Mouse (Mus musculus) right cerebral cortex, postnatal 10 days (tissue): ENCODE measurements around the gene Ash1l.
"Not testable (repeated sequence)": the region's sequence is repeated elsewhere in the genome, so short reads cannot be mapped to it uniquely, and the experiment has no call there.

ENCODE experiments used
- DNase-seq, 2 experiments: peaks; one replicate each; pipeline ENCODE4 v3.0.0; 2021; ENCODE audit warnings: low spot score in 2 of 2

Gene Ash1l

DNA sequence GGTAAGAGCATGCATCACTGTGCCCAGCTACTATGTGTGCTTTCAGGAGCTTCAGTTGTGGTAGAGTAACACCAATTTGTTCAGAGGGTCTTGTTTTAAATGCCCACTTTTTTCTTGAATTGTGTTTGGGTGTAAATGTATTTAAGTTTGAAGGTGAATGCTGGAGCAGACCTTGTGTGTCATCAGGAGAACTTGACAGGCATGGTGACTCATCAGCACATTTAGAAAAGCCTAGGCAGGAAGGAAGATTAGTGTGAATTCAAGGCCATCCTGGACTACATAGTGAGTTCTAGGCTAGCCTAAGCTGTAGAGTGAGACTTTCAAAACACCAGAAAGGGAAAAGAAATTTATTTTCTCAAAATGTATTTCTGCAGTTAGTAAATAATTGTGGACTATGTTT, 3.3 kb downstream of the Ash1l start:
- no peak for DNase-seq

DNA sequence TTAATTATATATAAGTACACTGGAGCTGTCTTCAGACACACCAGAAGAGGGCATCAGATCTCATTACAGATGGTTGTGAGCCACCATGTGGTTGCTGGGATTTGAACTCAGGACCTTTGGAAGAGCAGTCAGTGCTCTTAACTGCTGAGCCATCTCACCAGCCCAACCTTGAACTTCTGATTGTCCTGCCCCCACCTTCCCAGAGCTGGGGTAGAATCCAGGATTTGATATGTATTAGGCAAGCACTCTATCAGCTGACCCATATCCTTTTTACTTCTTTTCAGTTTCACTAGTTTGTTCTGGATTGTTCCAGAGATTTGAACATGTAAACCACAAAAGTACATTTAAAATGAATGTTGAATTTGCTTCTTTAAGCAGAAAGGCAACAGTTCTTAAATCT, 12.8 kb downstream of the Ash1l start:
- DNase-seq, result not testable (repeated sequence)

DNA sequence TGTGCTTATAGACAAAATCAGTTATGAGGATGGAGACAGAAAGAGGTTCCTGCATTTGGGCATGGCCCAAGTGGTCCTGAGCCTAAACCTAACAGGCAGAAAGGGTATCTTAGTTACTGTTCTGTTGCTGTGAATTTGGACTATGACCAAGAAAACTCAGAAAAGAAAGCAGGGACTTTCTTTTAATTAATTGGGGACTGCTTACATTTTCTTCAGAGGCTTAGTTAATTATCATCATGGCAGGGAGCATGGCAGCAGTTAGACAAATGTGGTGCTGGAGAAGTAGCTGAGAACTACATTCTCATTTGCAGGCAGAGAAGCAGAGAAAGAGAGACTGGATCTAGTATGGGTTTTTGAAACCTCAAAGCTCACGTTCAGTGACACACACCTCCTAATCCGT, 24.6 kb downstream of the Ash1l start:
- DNase-seq, result no peak

DNA sequence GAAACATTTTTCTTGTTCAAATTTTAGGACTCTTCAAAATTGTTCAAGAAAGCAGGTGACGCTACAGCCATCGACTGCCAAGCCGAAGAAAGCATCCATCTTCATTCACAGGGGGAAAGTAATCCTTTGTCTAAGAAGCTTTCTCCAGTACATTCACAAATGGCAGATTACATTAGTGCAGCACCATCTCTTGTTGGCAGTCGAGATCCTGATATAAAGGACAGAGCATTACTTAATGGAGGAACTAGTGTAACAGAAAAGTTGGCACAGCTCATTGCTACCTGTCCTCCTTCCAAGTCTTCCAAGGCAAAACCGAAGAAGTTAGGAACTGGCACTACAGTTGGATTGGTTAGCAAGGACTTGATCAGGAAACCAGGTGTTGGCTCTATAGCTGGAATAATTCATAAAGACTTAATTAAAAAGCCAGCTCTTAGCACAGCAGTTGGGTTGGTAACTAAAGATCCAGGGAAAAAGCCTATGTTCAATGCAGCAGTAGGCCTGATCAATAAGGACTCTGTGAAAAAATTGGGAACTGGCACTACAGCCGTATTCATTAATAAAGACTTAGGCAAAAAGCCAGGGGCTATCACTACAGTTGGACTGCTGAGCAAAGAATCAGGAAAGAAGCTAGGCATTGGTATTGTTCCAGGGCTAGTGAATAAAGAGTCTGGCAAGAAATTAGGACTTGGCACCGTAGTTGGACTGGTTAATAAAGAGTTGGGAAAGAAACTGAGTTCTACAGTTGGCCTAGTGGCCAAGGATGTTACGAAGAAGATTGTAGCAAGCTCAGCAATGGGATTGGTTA, 31.0 kb downstream of the Ash1l start:
- DNase-seq, result peak; percentile 34 to 51

DNA sequence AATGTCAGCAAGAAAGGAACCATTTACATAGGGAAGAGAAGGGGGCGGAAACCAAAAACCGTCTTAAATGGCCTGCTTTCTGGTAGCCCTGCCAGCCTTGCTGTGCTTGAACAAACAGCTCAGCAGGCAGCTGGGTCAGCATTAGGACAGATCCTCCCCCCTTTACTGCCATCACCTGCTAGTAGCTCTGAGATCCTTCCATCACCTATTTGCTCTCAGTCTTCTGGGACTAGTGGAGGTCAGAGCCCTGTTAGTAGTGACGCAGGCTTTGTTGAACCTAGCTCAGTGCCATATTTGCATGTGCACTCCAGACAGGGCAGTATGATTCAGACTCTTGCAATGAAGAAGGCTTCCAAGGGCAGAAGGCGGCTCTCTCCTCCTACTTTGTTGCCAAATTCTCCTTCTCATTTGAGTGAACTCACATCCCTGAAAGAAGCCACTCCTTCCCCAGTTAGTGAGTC, 33.5 kb downstream of the Ash1l start:
- DNase-seq, result no peak

DNA sequence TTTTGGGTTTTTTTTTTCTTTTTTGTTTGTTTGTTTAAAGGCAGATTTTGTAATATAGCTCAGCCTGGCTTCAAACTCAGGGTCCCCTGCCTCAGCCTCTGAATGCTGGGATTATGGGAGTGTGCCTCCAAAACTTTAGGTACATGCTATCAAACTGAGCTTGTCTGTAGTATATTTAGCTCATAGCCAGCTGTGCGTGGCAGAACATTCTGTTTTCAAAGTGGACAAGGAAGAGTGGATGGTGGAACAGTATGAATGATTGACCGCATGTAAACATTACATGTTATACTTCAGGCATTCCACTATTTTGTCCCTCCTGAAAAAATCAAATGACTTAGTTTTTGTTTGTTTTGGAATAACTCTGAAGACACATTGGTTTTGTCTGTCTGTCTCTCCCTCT, 42.4 kb downstream of the Ash1l start:
- no peak for DNase-seq

DNA sequence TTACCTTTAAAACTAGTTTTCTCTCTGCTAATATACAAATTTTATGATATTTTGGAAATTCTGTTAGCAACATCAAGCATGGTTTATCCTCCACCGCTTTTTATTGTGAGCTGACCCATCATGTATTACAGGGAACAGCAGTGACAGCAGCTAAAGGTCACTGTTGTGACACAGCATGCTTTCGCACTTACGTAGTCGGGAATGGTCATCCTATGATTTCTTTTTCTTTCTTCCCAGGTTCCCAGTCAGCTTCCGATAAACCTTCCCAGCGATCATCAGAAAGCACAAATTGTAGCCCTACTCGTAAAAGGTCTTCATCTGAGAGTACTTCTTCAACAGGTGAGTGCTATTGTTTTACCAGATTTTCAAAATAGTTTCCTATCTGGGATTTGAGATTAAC, 51.1 kb downstream of the Ash1l start:
- DNase-seq, result no peak

DNA sequence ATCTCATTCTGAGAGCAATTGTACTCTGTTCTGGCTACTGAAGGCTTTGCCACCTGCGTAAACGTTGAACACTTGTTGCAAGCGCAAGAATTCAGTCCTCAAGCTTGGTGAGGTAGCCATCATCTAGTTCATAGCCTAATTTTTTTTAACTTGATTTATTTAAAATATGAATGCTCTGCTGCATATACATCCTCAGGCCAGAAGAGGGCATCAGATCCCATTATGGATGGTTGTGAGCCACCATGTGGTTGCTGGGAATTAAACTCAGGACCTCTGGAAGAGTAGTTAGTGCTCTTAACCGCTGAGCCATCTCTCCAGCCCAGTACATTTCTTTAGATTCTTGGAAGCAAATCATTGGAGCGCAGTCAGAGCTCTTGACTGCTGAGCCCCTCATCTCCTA, 80.5 kb downstream of the Ash1l start:
- not testable (repeated sequence) for DNase-seq

DNA sequence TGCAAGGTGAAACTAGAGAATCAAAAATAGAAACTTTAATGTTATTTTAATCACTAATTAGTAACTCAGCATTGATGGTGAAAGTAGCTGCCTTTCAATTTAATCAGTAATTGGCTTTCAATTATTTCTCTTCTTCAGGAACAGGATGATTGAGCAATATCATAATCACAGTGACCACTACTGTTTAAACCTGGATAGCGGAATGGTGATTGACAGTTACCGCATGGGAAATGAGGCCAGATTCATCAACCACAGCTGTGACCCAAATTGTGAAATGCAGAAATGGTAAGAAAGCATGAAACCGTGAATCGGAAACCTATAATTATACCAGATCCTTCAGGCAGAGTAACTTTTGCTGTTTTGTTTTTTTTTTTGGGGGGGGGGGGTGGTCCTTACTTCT, 92.9 kb downstream of the Ash1l start:
- DNase-seq, result no peak

DNA sequence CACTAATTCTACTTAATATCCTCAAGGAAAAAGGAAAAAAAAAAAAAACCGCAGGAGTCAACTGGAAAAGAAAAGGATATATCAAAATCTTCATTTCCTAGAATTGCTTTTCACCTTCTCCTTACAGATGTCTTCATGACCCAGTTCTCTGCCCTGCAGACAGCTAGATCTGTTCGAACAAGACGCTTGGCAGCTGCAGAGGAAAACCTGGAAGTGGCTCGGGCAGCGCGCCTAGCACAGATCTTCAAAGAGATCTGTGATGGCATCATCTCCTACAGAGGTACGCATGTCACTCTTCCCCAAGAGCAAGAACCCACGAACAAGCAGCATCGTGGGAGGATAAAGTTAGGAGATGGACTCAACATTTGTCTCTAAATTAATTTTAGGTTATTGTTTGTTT, 107.9 kb downstream of the Ash1l start:
- no peak for DNase-seq

DNA sequence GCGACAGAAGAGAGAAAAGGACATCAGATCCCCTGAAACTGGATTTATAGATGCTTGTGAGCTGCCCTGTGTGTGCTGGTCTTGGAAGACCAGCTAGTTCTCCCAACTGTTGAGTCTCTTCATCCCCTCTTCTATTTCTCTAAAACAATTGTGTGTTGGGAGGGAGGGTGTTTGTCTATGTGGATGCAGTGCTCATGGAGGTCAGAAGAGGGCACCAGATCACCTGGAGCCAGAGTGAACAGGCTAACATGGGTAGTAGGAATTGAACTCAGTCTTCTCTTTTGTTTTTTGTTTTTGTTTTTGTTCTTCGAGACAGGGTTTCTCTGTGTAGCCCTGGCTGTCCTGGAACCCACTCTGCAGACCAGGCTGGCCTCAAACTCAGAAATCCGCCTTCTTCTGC, 108.4 kb downstream of the Ash1l start:
- no peak for DNase-seq

DNA sequence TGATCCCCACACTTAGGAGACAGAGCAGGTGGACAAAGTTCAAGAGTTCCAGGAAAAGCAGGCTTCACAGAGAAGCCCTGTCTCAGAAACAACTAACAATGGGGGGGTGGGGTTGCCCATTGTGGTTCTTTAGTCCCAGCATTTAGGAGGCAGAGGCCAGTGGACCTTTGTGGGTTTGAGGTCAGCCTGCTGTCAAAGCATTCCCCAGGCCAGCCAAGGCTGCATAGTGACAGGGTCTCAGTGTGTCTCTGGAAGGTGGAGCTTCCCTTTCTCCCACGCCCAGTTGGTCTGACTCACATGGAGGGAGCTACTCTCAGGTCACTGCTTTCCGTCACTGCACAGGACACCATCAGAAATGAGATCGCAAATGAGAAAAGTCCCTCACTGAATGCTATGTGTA, 111.3 kb downstream of the Ash1l start:
- DNase-seq, result no peak

DNA sequence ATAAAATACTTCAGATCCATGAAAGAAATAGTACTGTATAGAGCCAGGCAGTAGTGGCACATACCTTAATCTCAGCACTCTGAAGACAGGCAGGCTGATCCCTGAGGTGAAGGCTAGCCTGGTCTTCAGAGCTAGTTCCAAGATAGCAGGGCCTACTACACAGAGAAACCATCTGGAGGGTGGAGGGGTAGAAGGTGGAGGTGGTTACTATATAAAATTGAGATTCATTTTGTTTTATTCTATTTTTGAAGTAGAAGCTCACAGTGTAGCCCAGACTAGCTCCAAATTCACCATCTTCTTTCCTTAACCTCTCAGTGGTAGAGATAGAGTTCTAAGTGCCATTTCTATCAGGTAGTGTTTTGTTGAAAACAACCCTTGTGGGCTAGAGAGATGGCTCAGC, 116.8 kb downstream of the Ash1l start:
- no peak for DNase-seq

DNA sequence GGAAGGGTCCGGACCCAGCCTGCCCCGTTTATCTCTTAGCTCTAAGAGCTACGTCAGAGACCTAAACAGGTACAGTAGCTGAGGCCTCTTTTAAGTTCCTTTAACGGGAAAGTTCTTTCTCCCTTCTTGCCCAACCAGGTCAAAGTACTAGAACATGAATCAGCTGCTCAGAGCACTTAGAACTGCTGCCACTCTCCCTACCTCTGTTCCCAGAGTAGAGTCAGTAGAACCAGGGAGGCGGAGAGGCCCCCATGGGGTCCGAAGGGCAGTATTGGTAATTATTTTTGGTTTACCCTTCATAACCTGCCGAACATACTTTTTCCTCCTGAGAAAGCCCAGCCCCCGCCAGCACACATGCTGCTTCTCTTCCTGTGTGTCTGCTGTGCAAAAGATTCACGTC, 127.0 kb downstream of the Ash1l start:
- no peak for DNase-seq

DNA sequence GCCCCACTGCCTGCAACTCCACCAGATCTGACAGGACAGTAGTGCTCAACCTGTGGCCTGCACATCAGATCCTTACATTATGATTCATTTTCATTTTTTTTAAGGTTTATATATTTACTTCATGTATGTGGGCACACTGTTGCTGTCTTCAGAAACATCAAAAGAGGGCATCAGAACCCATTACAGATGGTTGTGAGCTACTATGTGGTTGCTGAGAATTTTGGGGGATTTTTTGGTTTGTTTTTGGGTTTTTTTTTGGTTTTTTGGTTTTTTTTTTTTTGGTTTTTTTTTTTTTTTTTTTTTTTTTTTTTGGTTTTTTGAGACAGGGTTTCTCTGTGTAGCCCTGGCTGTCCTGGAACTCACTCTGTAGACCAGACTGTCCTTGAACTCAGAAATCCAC, 131.9 kb downstream of the Ash1l start:
- DNase-seq, result not testable (repeated sequence)

DNA sequence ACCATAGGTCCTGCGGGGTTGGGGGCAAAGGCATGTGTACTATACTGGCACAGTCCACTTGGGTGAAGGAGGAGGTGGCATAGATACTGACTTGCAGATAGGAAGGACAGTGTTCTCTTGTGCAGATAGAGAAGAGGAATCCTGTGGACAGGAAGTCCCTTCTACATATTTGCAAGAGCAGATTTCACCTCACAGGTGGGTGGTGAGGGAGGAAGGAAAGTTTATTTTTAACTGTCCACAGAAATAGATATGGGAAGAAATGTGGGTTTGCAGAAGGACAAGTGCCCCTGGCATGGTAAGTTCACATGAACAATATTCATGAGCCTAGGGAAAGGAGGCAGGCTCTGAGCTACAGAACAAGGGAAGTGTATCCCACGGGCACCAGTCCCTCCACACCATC, 133.7 kb downstream of the Ash1l start:
- no peak for DNase-seq

DNA sequence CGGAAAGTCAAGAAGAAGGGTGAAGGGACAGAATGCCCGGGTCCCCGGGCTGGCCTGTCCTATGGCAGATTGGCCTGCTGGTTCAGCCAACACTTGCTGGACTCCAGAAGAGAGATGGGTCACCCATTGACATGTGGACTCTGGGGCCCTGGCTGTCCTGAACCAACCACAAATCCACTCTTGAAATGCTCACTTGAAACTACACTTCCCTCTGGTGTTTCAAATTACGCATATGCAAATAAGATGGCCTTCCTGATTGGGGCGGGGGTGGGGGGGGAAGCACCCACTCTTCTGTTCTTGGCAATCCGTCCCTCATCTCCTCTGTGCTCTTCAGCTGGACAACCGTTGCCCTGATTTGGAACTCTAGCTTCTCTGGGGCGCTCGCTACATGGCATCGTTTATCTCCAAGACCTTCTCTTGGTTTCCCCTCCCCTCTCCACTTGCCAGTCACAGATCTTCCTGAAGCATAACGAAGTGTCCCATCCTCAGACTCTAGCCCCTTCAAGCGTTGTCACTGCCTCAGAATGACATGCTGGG, 134.3 kb downstream of the Ash1l start:
- DNase-seq, result no peak

DNA sequence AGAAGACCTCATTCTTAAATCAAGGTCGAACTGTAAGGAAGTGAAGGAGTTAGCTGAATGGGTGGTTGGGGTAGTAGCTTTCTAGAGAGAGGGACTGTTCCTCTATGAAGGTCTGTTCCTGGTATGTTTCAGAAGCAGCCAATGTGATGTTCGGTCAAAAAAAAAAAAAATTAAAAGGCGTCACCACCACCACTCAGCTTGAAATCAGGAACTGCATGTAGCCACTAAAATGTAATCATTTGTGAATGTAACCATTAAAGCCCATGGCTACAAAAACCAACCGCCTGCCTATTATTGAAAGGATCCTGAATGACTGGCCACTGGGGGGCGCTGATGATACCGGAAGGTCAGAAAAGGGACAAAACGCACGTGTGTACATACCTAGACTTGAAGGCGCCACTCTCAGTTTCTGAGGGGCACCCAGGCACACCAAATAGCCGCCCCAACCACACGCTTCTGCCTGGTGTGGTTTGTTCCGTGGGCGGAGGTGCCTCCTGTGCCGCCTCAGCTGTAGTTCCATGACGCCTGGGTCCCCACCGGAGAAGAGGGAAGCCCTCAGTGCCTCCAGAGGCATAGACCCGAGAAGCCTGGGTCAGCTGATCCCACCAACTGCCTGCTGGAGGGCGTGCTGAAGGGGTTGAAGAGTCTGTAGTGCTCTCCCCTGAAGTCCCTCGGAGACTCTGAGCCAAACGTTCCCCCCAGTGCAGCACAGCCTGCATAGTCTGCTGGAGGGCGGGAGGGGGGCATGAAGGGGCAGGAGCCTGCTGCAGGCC, 137.1 kb downstream of the Ash1l start:
- DNase-seq, result peak; percentile 79 to 87

DNA sequence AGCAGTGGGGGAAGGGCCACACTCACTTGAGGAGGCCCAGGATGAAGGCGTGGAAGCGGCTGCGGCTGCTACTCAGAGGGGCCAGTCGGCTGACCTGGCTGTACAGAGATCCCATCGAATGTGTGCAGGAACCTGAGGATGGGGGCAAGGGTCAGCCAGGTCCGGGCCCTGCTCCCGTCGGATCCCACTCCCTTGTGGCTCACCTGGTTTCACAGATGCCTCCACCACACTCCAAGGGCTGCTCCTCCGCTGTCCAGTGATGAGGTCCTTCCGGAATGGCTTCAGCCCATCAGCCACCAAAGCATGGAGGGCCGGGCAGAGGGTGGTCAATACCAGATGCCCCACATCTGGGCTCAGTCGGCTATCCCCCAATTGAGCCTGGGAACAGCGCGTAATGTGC, 138.6 kb downstream of the Ash1l start:
- peak; percentile 32 to 68 for DNase-seq

DNA sequence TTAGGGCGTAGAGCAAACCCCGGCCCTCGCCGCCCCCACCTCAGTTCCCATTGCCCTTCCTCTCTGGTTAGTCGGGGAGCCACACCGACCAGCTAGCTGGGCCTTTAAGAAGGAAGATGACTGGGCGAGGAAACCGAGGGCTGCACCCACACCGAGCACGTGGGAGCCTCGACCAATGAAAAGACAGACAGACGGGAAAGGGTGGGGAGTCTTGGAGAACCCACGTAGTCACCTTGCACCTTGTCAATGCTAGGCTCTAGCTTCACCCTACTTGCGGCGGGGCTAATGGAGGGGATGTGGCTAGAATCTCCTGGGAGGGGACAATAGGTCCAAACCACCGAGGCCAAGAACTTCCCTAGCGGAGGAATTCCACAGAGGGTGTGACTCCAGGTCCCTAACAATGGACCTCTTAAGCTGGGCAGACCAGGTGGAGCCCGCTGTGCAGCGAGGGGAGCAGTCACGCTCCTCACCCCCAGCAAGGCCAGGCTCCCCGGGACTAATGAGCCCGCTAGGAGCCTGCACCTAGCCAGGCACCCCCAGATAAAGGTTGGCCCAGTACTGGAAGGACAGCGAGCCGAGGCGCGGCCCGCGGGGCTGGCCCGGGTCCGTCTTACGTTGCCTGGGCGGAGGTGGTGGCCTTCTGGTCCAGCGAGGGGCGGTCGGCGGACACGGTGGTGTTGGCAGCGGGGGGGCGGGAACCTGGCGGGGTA, 139.6 kb downstream of the Ash1l start:
- peak; percentile 91 to 93 for DNase-seq

DNA sequence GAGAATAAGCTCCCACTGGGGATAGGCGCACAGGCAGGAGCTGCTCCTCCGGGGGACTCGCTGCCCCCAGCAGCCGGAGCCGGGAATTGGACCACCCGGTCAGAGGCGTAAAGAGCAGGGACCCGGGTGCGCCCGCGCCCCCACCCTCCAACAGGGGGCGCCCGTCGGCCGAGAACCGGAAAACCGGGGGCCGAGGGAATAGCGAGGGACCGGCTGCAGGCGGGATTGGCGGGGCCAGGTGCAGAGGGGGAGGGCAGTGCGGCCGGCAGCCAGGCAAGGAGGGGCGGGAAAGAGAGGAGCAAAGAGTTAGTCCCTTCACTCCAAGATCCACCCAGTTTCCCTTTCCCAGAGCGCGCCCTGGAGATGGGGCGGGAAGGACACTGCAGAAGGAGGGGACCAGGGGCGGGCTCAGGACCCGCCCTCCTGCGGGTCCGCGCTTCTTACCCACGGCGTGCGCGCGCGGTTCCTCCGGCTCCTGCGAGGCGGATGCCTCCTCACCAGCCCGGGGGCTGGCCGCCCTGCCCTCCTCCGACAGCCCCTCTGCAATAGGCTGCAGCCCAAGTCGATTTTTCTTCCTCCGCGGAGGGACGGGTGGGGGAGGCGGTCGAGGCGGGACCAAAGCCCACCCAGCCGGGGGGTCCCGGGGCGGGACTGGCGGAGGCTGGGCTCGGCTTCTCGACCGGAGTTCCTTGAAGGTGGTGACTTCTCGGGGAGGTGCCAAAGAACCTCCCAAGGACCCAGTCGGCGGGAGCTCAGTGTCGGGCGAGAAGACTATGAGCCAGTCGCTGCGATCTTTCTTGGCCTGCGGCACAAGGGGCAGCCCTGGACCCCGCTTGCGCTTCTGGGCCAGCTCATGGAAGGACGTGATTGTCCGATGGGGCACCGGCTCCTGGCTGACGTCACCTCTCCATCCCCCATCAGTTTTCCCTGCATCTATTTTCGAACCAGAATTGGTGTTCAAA, 140.6 kb downstream of the Ash1l start:
- DNase-seq, result peak; percentile 85 to 86
